Mouse (Mus musculus) urinary bladder, adult 2 months (tissue): Measurements from ENCODE around the gene Ak8. TPM values are rescaled to one million over a fixed set of nuclear protein-coding genes. Genes with fewer than 3 reads are reported as not detected.

Source experiments
- DNase-seq: peaks from one replicate; pipeline ENCODE4 v3.0.0; 2022; ENCODE audit warnings: low spot score
- polyA plus RNA-seq: library from polyadenylated mRNA; depleted of rRNA; stranded (reverse); fragments of >200 nt; gene quantifications from 2 replicates; pipeline ENCODE4 v1.2.3, GENCODE M21; 2012; rRNA removed

Ak8 gene
- 0.77 and 0.92 TPM in 2 replicates for polyA plus RNA-seq

- peak; percentile 59 for DNase-seq
These were observed at the start of gene Ak8, which contains the start of gene Spaca9 for GRCm38 (mm10) chr2:28699361-28700335. Ak8 (plus strand) TSS chr2:28700164. Spaca9 (minus strand) TSS chr2:28699727.

GRCm38 (mm10) chr2:28650526-28650925 lies 49.4 kb upstream of the Ak8 start:
- no peak for DNase-seq

- no peak for DNase-seq
These were observed 46.6 kb upstream of the Ak8 start for GRCm38 (mm10) chr2:28653351-28653750.

- DNase-seq = no peak
These were observed 45.7 kb upstream of the Ak8 start for GRCm38 (mm10) chr2:28654295-28654694.

- no peak for DNase-seq
These were observed 43.7 kb upstream of the Ak8 start for GRCm38 (mm10) chr2:28656216-28656615.

- no peak for DNase-seq
These were observed 37.1 kb upstream of the Ak8 start for GRCm38 (mm10) chr2:28662891-28663290.

GRCm38 (mm10) chr2:28665818-28666217 lies 34.1 kb upstream of the Ak8 start:
- no peak for DNase-seq

- DNase-seq = no peak
These were observed 28.5 kb upstream of the Ak8 start for GRCm38 (mm10) chr2:28671438-28671837.

GRCm38 (mm10) chr2:28676005-28676404 lies 24.0 kb upstream of the Ak8 start:
- no peak for DNase-seq

GRCm38 (mm10) chr2:28680710-28681109 lies 19.3 kb upstream of the Ak8 start:
- no peak for DNase-seq

- no peak for DNase-seq
These were observed 18.2 kb upstream of the Ak8 start for GRCm38 (mm10) chr2:28681718-28682117.

GRCm38 (mm10) chr2:28685895-28686294 lies 14.1 kb upstream of the Ak8 start:
- no peak for DNase-seq

GRCm38 (mm10) chr2:28688431-28688830 lies 11.5 kb upstream of the Ak8 start:
- no peak for DNase-seq

- DNase-seq = no peak
These were observed 7.3 kb upstream of the Ak8 start for GRCm38 (mm10) chr2:28692692-28693091.

- no peak for DNase-seq
These were observed 1.4 kb upstream of the Ak8 start for GRCm38 (mm10) chr2:28698566-28698965.

- DNase-seq = no peak
These were observed 1.8 kb downstream of the Ak8 start for GRCm38 (mm10) chr2:28701646-28702262.

- no peak for DNase-seq
These were observed 6.2 kb downstream of the Ak8 start for GRCm38 (mm10) chr2:28706106-28706636.

GRCm38 (mm10) chr2:28706787-28707186 lies 6.8 kb downstream of the Ak8 start:
- no peak for DNase-seq

- DNase-seq = no peak
These were observed 13.1 kb downstream of the Ak8 start for GRCm38 (mm10) chr2:28713036-28713435.

GRCm38 (mm10) chr2:28722419-28722818 lies 22.5 kb downstream of the Ak8 start:
- DNase-seq = no peak

- DNase-seq = no peak
These were observed 23.9 kb downstream of the Ak8 start for GRCm38 (mm10) chr2:28723912-28724311.

GRCm38 (mm10) chr2:28727786-28728404 lies 27.9 kb downstream of the Ak8 start:
- DNase-seq = no peak
